Mouse (Mus musculus) frontal cortex, postnatal 10 days (tissue): Measurements from ENCODE around the gene Pdk1.

Source experiments
- DNase-seq, 2 experiments: peaks; one replicate each; pipeline ENCODE4 v3.0.0; 2022; ENCODE audit warnings: low spot score in 2 of 2, mixed read lengths in 1 of 2

Gene Pdk1

GRCm38 (mm10) chr2:71872801-71873443 is at the start of gene Pdk1:
Gene Pdk1, plus strand, starts transcription at chr2:71873224.
- DNase-seq, result peak; percentile 94 to 96

GRCm38 (mm10) chr2:71824146-71824545 is 48.9 kb upstream of the Pdk1 start:
- DNase-seq, result no peak

GRCm38 (mm10) chr2:71827711-71828110 is 45.3 kb upstream of the Pdk1 start:
- DNase-seq, result no peak

GRCm38 (mm10) chr2:71828928-71829327 is 44.1 kb upstream of the Pdk1 start:
- DNase-seq, result no peak

- DNase-seq, result no peak
Observed at GRCm38 (mm10) chr2:71833626-71834025, 39.4 kb upstream of the Pdk1 start.

- no peak for DNase-seq
Observed at GRCm38 (mm10) chr2:71834371-71834770, 38.7 kb upstream of the Pdk1 start.

- DNase-seq, result no peak
Observed at GRCm38 (mm10) chr2:71835556-71835955, 37.5 kb upstream of the Pdk1 start.

- DNase-seq, result no peak
Observed at GRCm38 (mm10) chr2:71836232-71836631, 36.8 kb upstream of the Pdk1 start.

GRCm38 (mm10) chr2:71837261-71837660 is 35.8 kb upstream of the Pdk1 start:
- no peak for DNase-seq

GRCm38 (mm10) chr2:71837791-71838190 is 35.2 kb upstream of the Pdk1 start:
- peak in 1 of 2 experiments; percentile 55 for DNase-seq

- no peak for DNase-seq
Observed at GRCm38 (mm10) chr2:71843316-71843715, 29.7 kb upstream of the Pdk1 start.

- DNase-seq, result no peak
Observed at GRCm38 (mm10) chr2:71844906-71845305, 28.1 kb upstream of the Pdk1 start.

- DNase-seq, result peak in 1 of 2 experiments; percentile 41
Observed at GRCm38 (mm10) chr2:71852161-71852560, 20.9 kb upstream of the Pdk1 start.

GRCm38 (mm10) chr2:71855076-71855475 is 17.9 kb upstream of the Pdk1 start:
- no peak for DNase-seq

GRCm38 (mm10) chr2:71863531-71864173 is 9.4 kb upstream of the Pdk1 start:
- no peak for DNase-seq

- peak; percentile 35 to 36 for DNase-seq
Observed at GRCm38 (mm10) chr2:71865022-71865421, 8.0 kb upstream of the Pdk1 start.

- no peak for DNase-seq
Observed at GRCm38 (mm10) chr2:71865935-71866334, 7.1 kb upstream of the Pdk1 start.

GRCm38 (mm10) chr2:71866565-71866964 is 6.5 kb upstream of the Pdk1 start:
- DNase-seq, result no peak

- no peak for DNase-seq
Observed at GRCm38 (mm10) chr2:71867019-71867418, 6.0 kb upstream of the Pdk1 start.

GRCm38 (mm10) chr2:71867480-71867879 is 5.5 kb upstream of the Pdk1 start:
- no peak for DNase-seq

GRCm38 (mm10) chr2:71868256-71868655 is 4.8 kb upstream of the Pdk1 start:
- no peak for DNase-seq

- DNase-seq, result no peak
Observed at GRCm38 (mm10) chr2:71872141-71872540, 883 bp upstream of the Pdk1 start.

GRCm38 (mm10) chr2:71873474-71874322 is 674 bp downstream of the Pdk1 start:
- no peak for DNase-seq
